Mouse (Mus musculus): ENCODE measurements around the gene Emc8. TPM values are rescaled to one million over a fixed set of nuclear protein-coding genes. Genes with fewer than 3 reads are reported as not detected.

Gene Emc8
- polyA plus RNA-seq, 1 experiment from 2014 or later, result 127 TPM

DNA sequence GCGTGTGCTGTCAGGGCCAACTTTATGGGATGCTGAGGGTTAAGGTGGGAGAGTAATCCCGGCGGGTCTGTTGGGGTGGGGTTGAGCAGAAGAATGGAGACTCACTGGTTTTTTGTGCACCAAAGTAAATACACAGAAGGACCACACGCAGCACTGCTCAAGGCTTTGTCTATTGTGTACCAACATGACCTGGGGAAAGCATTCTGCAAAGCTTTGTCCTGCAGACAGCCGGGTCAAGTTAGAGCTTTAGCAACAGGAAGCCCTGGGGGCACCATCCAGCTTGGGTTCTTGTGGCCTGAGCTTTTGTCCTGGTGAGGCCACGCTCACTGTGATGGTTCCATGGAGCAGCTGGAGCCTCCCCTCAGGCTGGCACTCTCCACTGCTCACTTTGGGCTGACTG lies 3.4 kb upstream of the Emc8 start:
- WGBS, result 54% methylated on average over 6 of the region's 6 CpGs
- H3K4me2 ChIP-seq (replicated peaks; ENCODE audit: low read depth), result peak overlapping the region; percentile 38; the same call in 1 of the 2 replicates
- H3K4me1 ChIP-seq (replicated peaks; ENCODE audit: control insufficient read depth, insufficient read depth, low read length), result peaks cover 8% of the 10 kb centered on the region; the same call in 1 of the 2 replicates
- H3K4me3 ChIP-seq (ENCODE audit: low read depth, low read length), result no peak overlapping the region
- H3K27me3 ChIP-seq (replicated peaks; ENCODE audit: control insufficient read depth, insufficient read depth, low read length), result no peaks in the 10 kb centered on the region
- no peak overlapping the region for H3K27ac ChIP-seq (ENCODE audit: low read depth, low read length)
- H3K36me3 ChIP-seq (ENCODE audit: control insufficient read depth, insufficient read depth), result peaks cover 48% of the 10 kb centered on the region
- no peaks in the 10 kb centered on the region for H3K9me3 ChIP-seq (ENCODE audit: control insufficient read depth)
- no peak overlapping the region for H3K9ac ChIP-seq (ENCODE audit: low read depth, low read length)
- no peak for ATAC-seq
- TF ChIP-seq CTCF (IDR thresholded peaks at IDR 0.05; ENCODE audit: low read depth), result no peak

- peaks cover 18% of the 10 kb centered on the region for H3K4me1 ChIP-seq (replicated peaks; ENCODE audit: control insufficient read depth, insufficient read depth, low read length)
- H3K9ac ChIP-seq (ENCODE audit: low read depth, low read length), result peak within 1 kb of the TSS; percentile 99
- H3K36me3 ChIP-seq (ENCODE audit: control insufficient read depth, insufficient read depth), result peaks cover 28% of the 10 kb centered on the region
- H3K9me3 ChIP-seq (ENCODE audit: control insufficient read depth), result no peaks in the 10 kb centered on the region
- TF ChIP-seq CTCF (IDR thresholded peaks at IDR 0.05; ENCODE audit: low read depth), result peak; percentile 33; the same call in 1 of the 2 replicates
- WGBS, result under 1% methylated on average over 67 of the region's 105 CpGs
- H3K4me2 ChIP-seq (replicated peaks; ENCODE audit: low read depth), result peak within 1 kb of the TSS; percentile 76
- H3K27me3 ChIP-seq (replicated peaks; ENCODE audit: control insufficient read depth, insufficient read depth, low read length), result no peaks in the 10 kb centered on the region
- peak within 1 kb of the TSS; percentile 93 for H3K27ac ChIP-seq (ENCODE audit: low read depth, low read length)
- peak within 1 kb of the TSS; percentile 93 for H3K4me3 ChIP-seq (ENCODE audit: low read depth, low read length)
- ATAC-seq, result peak; percentile 91
Measured at GRCm38 (mm10) chr8:120667561-120668373, 606 bp downstream of the Emc8 start, which contains the start of the genes Gm27021 and Cox4i1. Gene Gm27021 (minus strand): TSS chr8:120668079. Gene Cox4i1 (plus strand): TSS chr8:120668222.

DNA sequence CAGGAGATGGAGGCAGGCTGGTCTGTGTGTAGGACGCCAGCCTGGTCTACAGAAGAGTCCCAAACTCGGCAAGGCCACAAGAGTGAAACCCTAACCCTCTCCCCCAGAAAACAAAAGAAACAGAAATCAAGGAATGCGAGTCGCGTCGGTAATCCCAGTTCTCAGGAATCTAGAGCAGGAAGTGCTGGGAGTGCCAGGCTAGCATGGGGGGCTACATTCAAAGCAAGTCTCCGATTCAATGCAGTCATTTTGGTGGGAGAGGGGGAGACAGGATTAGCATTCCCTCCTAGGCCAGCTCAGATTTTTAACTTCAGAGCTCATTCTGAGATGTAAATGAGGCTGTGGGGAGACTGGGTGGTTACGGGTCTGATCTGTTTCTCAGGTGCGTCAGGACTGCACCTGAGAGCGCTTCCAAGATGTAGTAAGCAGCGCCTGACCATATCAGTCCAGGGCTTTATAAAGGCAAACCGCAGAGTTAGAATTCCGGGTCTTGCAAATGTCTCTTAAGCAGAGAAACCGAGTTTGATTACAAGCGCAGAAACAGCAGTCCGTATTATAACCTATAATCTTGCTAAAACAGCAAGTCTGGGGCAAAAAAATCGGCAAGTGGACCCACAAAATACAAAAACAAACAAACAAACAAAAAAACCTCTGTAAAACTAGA lies 1.4 kb downstream of the Emc8 start:
- Histone ChIP-seq H3K9me3 (ENCODE audit: control insufficient read depth) (no peaks in the 10 kb centered on the region), H3K4me3 (ENCODE audit: low read depth, low read length) (peak overlapping the region; percentile 93), H3K27ac (ENCODE audit: low read depth, low read length) (peak overlapping the region; percentile 65), H3K27me3 (replicated peaks; ENCODE audit: control insufficient read depth, insufficient read depth, low read length) (no peaks in the 10 kb centered on the region), H3K36me3 (ENCODE audit: control insufficient read depth, insufficient read depth) (peaks cover 19% of the 10 kb centered on the region), H3K4me1 (replicated peaks; ENCODE audit: control insufficient read depth, insufficient read depth, low read length) (peaks cover 18% of the 10 kb centered on the region), H3K4me2 (replicated peaks; ENCODE audit: low read depth) (peak overlapping the region; percentile 76), H3K9ac (ENCODE audit: low read depth, low read length) (peak overlapping the region; percentile 99)
- no peak for TF ChIP-seq CTCF (IDR thresholded peaks at IDR 0.05; ENCODE audit: low read depth)
- no peak for ATAC-seq
- WGBS, result 3% methylated on average over 17 of the region's 17 CpGs

- H3K27ac ChIP-seq (ENCODE audit: low read depth, low read length), result no peak overlapping the region
- H3K27me3 ChIP-seq (replicated peaks; ENCODE audit: control insufficient read depth, insufficient read depth, low read length), result no peaks in the 10 kb centered on the region
- H3K4me3 ChIP-seq (ENCODE audit: low read depth, low read length), result no peak overlapping the region
- no peaks in the 10 kb centered on the region for H3K9me3 ChIP-seq (ENCODE audit: control insufficient read depth)
- peaks cover 9% of the 10 kb centered on the region for H3K36me3 ChIP-seq (ENCODE audit: control insufficient read depth, insufficient read depth)
- peak overlapping the region; percentile 76 for H3K4me2 ChIP-seq (replicated peaks; ENCODE audit: low read depth)
- TF ChIP-seq CTCF (IDR thresholded peaks at IDR 0.05; ENCODE audit: low read depth), result peak; percentile 61
- H3K4me1 ChIP-seq (replicated peaks; ENCODE audit: control insufficient read depth, insufficient read depth, low read length), result peaks cover 18% of the 10 kb centered on the region
- 66% methylated on average over 3 of the region's 3 CpGs for WGBS
- H3K9ac ChIP-seq (ENCODE audit: low read depth, low read length), result no peak overlapping the region
- ATAC-seq, result no peak
Measured at GRCm38 (mm10) chr8:120665726-120666455, 2.5 kb downstream of the Emc8 start.

DNA sequence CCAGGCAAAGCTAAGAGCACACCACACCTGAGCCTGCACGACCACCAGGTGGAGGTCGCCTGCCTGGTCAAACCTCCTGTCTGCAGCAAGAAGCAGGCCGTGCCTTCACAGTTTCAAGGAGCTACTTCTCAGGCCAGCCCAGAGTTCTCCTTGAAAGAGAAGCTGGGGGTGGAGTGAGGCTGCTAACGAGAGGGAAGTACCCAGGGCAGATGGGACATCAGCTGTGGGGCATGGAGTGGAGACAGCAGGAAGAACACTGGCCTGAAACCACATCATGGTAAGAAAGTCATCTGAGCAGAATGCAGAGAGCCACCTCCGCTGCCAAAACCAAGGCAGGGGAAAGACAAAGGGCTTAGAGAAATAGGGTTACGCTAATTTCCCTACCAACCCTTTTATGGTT lies 3.8 kb downstream of the Emc8 start:
- ATAC-seq, result no peak
- H3K36me3 ChIP-seq (ENCODE audit: control insufficient read depth, insufficient read depth), result peaks cover 4% of the 10 kb centered on the region; the same call in 1 of the 2 replicates
- no peak overlapping the region for H3K27ac ChIP-seq (ENCODE audit: low read depth, low read length)
- WGBS, result 82% methylated on average over 6 of the region's 6 CpGs
- H3K4me1 ChIP-seq (replicated peaks; ENCODE audit: control insufficient read depth, insufficient read depth, low read length), result peaks cover 18% of the 10 kb centered on the region
- H3K4me3 ChIP-seq (ENCODE audit: low read depth, low read length), result no peak overlapping the region
- no peaks in the 10 kb centered on the region for H3K9me3 ChIP-seq (ENCODE audit: control insufficient read depth)
- no peak overlapping the region; the same call in 1 of the 2 replicates for H3K4me2 ChIP-seq (replicated peaks; ENCODE audit: low read depth)
- no peak overlapping the region for H3K9ac ChIP-seq (ENCODE audit: low read depth, low read length)
- no peaks in the 10 kb centered on the region for H3K27me3 ChIP-seq (replicated peaks; ENCODE audit: control insufficient read depth, insufficient read depth, low read length)
- peak; percentile 19; the same call in 1 of the 2 replicates for TF ChIP-seq CTCF (IDR thresholded peaks at IDR 0.05; ENCODE audit: low read depth)
